Mouse (Mus musculus) brain, embryonic 14.5 days (tissue): ENCODE data around the gene Efcab8. TPM values are rescaled to one million over a fixed set of nuclear protein-coding genes. Genes with fewer than 3 reads are reported as not detected.
A peak's percentile ranks its signal among the peaks of the same experiment; 100 is the strongest.

ENCODE experiments used
- DNase-seq: peaks from one replicate; pipeline ENCODE4 v3.0.0-alpha.2; 2011; ENCODE audit warnings: low read depth
- CTCF ChIP-seq: fragments of 200-500 bp; IDR thresholded peaks from 2 replicates; pipeline ENCODE4 v1.5.1; 2012; ENCODE audit warnings: inconsistent platforms, mild to moderate bottlenecking, moderate library complexity, borderline replicate concordance; ENCODE audit not compliant: insufficient read depth, insufficient read length; ENCODE audit errors: extremely low read depth
- POLR2A ChIP-seq: fragments of 200-500 bp; IDR thresholded peaks from 2 replicates; pipeline ENCODE4 v1.6.1; 2012; ENCODE audit warnings: mild to moderate bottlenecking, inconsistent platforms, borderline replicate concordance; ENCODE audit not compliant: poor library complexity, insufficient read depth, insufficient read length, severe bottlenecking; ENCODE audit errors: extremely low read depth
- polyA plus RNA-seq: library from polyadenylated mRNA; depleted of rRNA; stranded (reverse); fragments of >200 nt; gene quantifications from 2 replicates; pipeline ENCODE4 v1.2.3, GENCODE M21; 2012

Efcab8 gene
- polyA plus RNA-seq, 1 experiment, result 0.16 TPM

- DNase-seq, result no peak
- TF ChIP-seq CTCF (no peak), POLR2A (no peak)
These were observed 47.6 kb downstream of the Efcab8 start for GRCm38 (mm10) chr2:153827171-153827830.

- no peak for DNase-seq
- TF ChIP-seq CTCF, result no peak
- TF ChIP-seq POLR2A, result no peak
These were observed 49.0 kb downstream of the Efcab8 start for GRCm38 (mm10) chr2:153828704-153829103.

- TF ChIP-seq POLR2A (no peak), CTCF (no peak)
These were observed 53.6 kb downstream of the Efcab8 start for GRCm38 (mm10) chr2:153833291-153833690.

GRCm38 (mm10) chr2:153842854-153843253 is 63.1 kb downstream of the Efcab8 start:
- DNase-seq, result no peak
- no peak for TF ChIP-seq POLR2A
- TF ChIP-seq CTCF, result no peak

More at GRCm38 (mm10) chr2:153833291-153833690, 53.6 kb downstream of the Efcab8 start:
- DNase-seq, result no peak

GRCm38 (mm10) chr2:153848389-153848788 is 68.7 kb downstream of the Efcab8 start:
- TF ChIP-seq POLR2A, result no peak
- TF ChIP-seq CTCF, result no peak

GRCm38 (mm10) chr2:153850351-153851029 is 70.8 kb downstream of the Efcab8 start:
- TF ChIP-seq CTCF, result peak; percentile 41; the same call in 1 of the 2 replicates
- TF ChIP-seq POLR2A, result no peak
- DNase-seq, result peak; percentile 11

More at GRCm38 (mm10) chr2:153848389-153848788, 68.7 kb downstream of the Efcab8 start:
- DNase-seq, result no peak

- TF ChIP-seq POLR2A, result no peak
- peak; percentile 63 for TF ChIP-seq CTCF
- peak; percentile 70 for DNase-seq
These were observed 71.3 kb downstream of the Efcab8 start for GRCm38 (mm10) chr2:153851030-153851360.

- no peak for TF ChIP-seq CTCF
- no peak for TF ChIP-seq POLR2A
- peak; percentile 14 for DNase-seq
These were observed 73.8 kb downstream of the Efcab8 start for GRCm38 (mm10) chr2:153853544-153853943.

- TF ChIP-seq POLR2A, result no peak
- TF ChIP-seq CTCF, result no peak
- no peak for DNase-seq
These were observed 79.8 kb downstream of the Efcab8 start for GRCm38 (mm10) chr2:153859581-153859980.

GRCm38 (mm10) chr2:153860315-153860714 is 80.6 kb downstream of the Efcab8 start:
- DNase-seq, result no peak

GRCm38 (mm10) chr2:153860715-153861114 is 81.0 kb downstream of the Efcab8 start:
- TF ChIP-seq CTCF, result no peak
- no peak for TF ChIP-seq POLR2A
- DNase-seq, result no peak

More at GRCm38 (mm10) chr2:153860315-153860714, 80.6 kb downstream of the Efcab8 start:
- TF ChIP-seq POLR2A, result no peak
- no peak for TF ChIP-seq CTCF

- TF ChIP-seq CTCF (no peak), POLR2A (no peak)
- DNase-seq, result no peak
These were observed 82.2 kb downstream of the Efcab8 start for GRCm38 (mm10) chr2:153861960-153862359.

- TF ChIP-seq POLR2A (no peak), CTCF (no peak)
- DNase-seq, result no peak
These were observed 91.3 kb downstream of the Efcab8 start, which contains the start of gene Sun5 for GRCm38 (mm10) chr2:153870984-153871383. Gene Sun5 (minus strand): TSS chr2:153871084.
